Mouse (Mus musculus): ENCODE data around the gene Gm20075.
"Not testable (repeated sequence)": the region's sequence is repeated elsewhere in the genome, so short reads cannot be mapped to it uniquely, and the experiment has no call there.

Gene Gm20075

DNA sequence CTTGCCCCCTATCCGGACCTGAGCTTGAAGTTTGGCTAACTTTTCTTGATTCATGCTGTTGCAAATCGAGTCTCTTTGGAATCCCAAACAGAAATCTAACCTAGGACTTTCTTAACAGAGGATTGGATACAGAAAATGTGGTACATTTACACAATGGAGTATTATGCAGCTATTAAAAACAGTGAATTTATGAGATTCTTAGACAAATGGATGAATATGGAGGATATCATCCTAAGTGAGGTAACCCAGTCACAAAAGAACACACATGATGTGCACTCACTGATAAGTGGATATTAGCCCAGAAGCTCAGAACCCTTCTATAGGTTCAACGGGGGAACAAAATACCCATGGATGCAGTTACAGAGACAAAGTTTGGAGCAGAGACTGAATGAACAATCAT, at the start of gene Gm20075:
TSS of gene Gm20075 (minus strand) at position 101 of the 400 bp plus-strand sequence.
- not testable (repeated sequence) for DNase-seq (ENCODE audit: low read depth)

DNA sequence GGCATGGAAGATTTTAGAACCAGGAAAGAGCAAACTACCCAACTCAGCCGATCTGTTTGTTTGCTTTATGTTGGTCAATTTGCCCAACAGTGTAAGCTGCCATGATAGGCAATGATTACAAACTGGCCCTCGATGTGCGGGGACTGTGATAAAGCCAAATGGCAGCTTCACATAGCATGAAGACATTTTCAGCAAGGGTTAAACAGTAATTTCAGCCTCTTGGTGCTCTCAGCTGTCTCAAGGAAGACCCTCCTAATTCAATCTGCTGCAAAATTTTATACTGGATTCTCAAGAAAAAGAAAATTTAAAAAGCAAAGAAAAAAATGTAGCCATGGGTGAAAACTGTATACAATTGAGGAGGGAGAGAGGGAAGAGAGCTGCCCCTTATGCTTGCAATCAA, 47.9 kb upstream of the Gm20075 start:
- DNase-seq (ENCODE audit: low read depth): no peak

DNA sequence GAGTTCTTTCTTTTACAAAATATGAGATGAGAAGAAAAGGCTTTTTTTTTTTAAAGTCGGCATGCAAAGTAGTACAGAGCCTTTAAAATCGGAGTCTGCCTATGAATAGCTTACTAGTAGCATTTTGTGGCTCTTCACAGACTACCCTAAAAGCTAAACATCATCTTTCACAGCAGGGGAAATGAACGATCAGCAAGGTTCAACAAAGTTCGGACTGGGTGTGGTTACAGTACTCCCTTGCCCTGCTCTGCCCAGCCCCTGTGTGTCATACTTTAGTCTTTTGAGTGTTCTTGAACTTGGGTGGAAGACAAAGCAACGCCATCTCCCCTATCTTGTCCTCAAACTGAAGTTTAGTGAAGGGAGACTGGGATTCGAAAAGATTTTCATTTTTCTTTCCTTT, 45.5 kb upstream of the Gm20075 start:
- DNase-seq (ENCODE audit: low read depth): no peak

DNA sequence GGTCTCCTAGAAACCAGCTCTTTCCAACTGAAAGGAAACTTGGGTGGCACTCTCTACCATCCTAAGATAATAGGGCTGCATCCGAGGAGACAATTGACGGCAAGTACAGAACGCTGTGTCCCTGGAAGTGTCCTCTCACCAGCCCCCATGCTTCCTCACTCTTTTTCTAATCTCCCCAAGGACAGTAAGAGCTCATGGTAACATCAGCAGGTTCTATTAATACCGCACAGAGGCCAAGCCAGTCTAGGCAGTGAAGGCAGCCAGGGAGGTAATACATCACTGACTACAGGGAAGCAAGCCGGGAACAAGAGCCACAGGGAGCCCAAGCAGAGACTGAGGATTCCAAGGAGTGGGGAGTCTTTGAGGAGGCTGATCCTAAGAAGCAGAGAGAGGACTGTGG, 43.8 kb upstream of the Gm20075 start:
- no peak for DNase-seq (ENCODE audit: low read depth)

DNA sequence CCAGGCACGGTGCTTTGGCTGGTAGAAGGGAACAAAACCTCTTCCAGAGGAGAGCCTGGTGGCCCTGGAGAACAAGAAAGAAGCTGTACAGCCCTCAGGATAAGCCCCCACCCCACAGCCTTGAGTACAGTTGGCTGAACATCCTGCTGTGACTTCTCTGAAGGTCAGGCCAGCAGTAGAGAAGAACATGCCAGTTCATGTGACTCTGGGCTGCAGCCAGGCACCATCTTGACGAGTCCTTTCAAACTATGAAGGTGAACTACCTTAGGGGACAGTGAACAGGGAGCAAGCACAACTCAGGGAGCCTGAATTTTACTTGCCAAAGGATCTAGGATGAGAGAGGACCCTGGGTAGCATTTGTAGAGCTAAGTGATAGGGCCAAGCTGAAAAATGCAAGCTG, 31.5 kb upstream of the Gm20075 start:
- DNase-seq (ENCODE audit: low read depth): no peak

DNA sequence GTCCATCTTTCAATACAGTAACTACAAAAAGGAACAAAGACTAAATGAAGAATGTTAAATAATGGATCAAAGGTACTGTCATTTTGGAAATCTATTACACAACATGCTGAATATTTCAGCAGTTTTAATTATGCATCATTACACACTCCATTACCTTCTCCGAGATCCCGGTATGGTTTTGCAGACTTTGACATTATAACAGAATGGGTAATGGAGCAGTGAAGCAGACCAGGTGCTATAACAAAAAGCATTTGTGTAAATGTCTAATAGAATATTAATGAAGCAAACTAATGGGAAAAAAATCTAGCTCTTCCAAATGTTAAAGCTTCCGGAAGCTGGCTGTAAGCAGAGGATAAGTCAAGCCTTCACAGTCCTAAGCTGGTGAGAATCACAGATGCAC, 29.6 kb upstream of the Gm20075 start:
- DNase-seq (ENCODE audit: low read depth): no peak

DNA sequence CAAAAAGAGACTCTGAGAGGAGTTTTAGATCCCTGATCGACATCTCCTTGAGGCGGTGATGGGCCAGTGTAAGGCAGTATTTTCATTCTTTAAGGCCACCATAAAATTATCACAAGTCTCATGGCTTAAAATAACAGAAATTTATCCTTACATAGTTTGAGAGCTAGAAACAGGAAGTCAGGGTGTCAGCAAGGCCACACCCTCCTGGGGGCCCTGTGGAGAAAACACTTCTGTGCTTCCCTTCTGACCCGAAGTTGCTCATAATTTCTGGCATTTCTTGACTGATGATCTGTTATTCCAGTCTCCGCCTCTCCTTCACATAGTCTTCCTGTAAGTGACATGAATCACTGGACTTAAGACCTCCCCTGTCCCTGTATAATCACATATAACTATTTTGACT, 25.2 kb upstream of the Gm20075 start:
- DNase-seq (ENCODE audit: low read depth): peak; percentile 15

DNA sequence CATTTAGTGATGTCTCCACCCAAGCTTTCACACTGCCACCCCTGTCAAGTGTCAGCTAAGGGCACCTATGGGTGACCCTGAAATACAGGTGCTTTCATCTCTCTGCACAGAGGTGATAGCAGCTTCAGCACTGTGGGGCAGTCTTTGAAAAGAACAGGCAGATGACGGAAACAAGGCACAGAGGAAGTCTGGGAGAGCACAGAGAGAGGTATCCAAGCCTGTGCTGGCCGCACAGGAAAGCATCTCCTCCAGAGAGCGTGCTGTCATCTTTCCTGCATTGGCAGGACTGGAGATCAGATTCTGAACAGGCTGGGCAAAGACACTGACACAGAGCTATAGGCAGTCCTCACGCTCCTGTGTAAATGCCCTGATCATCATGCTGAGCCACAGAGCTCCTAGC, 9.8 kb upstream of the Gm20075 start:
- DNase-seq (ENCODE audit: low read depth): no peak

DNA sequence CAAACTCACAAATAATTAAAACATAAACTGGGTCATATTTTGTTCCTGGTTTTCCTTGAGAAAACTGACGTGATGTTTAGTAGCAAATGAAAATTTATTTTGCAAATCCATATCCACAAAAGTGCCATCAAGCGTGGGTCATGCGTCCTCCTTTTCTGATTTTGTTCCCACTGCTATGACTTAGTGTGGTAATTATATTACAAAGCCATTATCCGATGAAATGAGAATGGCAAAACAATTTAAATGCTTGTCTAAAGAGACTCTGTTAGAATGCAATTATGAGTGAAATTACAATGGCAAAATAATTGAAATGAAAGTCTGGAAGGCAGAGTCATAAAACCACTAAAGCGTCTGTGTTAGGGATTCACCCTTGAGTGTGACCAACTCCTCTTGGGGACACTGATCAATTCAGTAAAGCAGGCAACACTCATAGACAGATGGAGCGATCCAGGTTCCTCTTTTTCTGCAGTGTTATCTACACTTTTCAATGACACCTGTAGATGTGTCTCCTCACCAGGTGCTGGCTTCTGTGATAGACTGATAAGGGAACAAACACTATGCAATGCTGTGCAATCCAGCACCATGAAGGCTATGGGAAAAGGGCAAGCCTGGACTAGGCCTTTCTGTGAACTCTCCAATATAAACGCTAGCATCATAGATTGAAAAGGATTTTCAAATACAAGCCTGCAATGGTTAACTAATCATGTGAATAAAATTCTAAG, 4.6 kb upstream of the Gm20075 start:
- no peak for DNase-seq (ENCODE audit: low read depth)

DNA sequence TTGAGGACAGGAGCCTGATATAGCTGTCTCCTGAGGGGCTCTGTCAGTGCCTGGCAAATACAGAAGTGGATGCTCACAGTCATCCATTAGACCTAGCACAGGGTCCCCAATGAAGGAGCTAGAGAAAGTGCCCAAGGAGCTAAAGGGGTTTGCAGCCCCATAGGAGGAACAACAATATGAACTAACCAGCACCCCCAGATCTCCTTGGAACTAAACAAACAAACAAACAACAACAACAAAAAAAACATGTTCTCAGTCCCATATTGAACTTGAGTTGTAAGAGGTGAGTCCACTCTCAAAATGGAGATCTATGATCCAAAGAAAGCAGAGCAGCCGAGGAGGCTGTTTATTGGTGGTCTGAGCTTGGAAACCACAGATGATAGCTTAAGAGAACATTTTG, 578 bp upstream of the Gm20075 start, which contains the start of gene Gm17190:
TSS of gene Gm17190 (plus strand) at position 301 of the 400 bp plus-strand sequence.
- not testable (repeated sequence) for DNase-seq (ENCODE audit: low read depth)

DNA sequence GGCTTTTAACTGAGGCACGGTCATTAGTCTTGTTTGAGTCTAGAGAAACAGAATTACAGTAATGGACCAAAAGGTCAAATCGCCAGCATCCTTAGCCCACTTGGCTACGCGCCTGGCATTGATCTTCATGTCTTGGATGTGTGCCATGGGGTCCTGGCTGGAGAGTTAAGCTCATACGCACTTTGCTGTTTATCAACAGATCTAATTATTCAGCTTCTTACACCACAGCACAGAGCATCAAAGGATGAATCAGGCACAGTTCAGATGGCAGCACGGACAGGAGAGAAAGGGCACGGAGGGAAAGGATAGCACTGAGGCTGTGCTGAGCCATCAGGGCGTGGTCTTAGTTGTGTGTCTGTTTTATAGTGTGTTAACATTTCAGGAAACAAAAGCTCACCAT, 7.6 kb downstream of the Gm20075 start:
- no peak for DNase-seq (ENCODE audit: low read depth)

DNA sequence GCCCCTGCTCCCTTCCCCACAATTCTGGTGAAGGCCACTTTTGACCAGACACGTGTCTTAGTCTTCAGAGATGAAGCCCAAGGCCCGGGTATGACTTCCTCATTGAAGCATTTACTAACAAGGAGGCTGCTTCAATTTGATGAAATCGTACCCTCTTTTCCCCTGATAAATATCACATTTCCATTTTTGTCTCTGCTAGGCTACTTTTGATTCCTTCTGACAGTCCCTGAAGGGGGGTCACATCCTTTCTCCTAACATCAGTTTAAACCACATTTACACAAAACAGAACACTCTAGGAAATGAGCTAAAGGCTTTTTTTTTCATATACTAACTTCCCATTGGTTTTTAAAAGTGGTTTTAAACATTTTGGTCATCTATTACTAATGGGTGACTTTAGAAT, 28.4 kb downstream of the Gm20075 start:
- peak; percentile 54 for DNase-seq (ENCODE audit: low read depth)

DNA sequence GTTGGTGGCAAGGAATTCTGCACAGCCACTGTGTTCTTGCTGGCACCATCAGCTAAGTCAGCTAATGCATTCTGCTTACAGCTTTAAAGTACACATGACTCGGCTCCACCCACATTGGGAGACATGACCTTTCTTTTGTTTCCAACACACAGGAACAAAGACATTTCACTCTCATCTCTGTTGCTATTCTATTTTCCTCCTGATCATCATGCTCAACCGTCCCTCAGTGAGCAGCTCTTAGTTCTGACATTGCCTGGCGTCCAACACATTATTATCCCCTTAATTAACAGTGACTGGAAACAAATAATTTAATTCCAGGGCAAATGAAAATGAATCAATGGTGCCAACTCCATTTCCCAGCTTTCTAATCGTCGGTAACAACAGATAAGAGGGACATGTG, 35.8 kb downstream of the Gm20075 start:
- DNase-seq (ENCODE audit: low read depth): no peak

DNA sequence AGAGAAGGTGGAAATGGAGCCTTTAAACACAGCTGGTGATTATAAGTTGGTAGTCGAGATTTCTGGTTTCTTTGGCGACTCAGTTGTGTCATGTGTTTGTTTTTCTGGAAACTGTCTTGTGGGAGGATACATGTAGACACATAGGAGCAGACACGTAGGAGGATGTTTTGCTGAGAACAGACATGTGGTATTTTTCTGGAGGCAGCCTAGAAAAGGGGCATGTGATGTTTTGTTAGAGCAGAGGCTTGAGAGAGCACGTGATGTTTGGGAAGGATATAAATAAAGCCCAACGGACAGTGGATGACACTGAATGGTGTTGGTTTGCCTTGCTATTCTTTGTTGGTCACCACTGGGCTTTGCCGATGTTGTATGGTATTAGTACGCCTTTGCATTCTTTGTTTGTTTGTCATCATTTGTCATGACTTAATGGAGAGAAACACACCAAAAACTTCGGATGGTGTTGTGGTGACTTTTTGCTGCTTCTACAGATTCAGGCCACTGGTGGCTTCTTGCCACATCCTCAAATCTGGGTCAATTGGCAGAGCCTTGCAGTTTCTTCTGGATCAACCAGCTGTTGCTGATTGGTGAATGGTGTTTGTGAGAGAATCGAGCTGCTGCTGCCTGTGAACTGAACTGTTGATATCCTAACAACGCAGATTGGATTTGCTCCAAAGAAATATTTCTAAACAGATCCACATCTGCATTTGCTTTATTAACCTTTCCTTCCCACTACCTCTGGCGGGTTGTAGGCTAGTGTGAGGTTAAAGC, 40.7 kb downstream of the Gm20075 start:
- no peak for DNase-seq (ENCODE audit: low read depth)

DNA sequence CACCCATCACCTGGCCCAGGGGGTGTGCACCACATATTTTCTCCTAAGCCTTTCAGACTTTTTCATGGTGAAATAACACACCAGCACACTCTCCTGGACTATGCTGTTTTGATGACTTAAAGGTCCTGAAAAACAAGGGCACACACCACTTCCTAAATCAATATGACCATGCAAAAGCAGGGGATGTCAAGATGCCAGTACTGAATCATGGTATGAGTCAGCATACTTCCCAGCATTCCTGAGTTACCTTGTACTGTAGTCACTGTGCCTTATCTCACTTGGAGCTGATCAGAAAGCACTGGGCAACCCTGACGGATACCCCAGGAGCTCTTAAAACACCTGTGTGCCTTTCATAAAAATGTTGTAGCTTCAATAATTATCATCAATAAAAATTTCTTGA, 41.6 kb downstream of the Gm20075 start:
- DNase-seq (ENCODE audit: low read depth): peak; percentile 17

DNA sequence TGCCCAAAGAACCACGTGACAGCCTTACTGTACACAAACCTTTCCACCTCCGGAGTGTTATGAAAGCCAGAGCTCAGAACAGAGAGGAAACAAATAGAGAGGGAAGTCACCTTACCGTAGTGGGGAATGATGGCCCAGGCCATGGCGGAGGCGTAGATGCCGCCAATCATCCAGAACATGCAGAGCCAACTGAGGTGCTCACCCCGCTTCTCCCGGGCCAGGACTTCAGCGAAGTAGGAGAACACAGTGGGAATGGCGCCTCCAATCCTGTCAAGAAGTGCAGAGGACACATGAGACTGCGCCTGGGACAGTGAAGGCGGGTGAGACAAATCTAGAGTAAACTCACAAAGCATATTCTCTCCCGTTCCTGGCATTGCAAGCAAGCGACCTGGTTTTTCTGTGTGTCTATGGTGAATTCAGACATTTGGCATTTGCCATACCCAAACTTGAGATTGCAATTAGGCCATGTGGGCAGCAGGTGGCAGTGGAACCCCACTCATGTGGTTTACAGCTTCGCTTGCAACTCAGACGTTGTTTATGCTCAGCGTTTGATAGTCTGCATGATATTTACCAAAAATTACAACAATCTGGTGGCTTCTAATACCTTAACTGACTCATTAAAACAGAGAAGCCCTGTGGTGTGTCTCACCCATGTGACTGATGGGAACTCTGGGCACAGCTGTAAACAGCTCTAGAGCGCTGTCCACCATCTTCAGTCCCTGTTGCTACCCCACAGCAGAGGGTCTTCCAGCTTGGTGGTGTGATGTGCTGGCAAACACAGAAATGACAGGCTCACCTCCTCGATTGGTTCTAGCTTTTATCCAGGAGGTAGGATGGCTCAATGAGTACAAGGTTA, 50.6 kb downstream of the Gm20075 start:
- peak; percentile 56 for DNase-seq (ENCODE audit: low read depth)

Measured in 416B (cell line).